In the genomic region with DNA sequence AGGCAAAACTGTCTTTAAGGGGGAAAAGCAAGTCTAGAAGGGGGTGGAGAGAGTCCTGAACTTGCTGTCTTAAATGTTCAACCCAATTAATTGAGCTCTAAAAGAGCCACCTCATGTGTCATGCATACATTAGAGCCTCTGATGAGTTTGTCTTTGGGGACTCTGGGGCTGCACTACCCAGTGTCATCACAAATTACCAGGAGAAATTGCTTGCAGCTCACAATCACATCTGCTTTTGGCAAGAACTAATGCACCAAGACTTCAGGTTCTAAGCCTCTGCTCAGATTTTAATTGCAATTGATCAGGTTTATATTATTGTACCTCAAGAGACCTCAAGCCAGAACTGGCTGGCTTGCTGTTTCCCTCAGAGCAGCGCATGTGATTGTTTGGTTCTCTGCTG, we compare ENCODE assay signal across 10 mouse cellular contexts. TPM values are rescaled to one million over a fixed set of nuclear protein-coding genes. Genes with fewer than 3 reads are reported as not detected.
DNase-seq lines count a peak whose midpoint lies in the region; ATAC-seq lines count a peak whose summit lies in the region.
"Had no signal": no experiment of that assay in that cellular context is flagged by ENCODE, and none has a peak within 500 bp of the region (broad histone marks: within the 10 kb centered on the region; RNA-seq: fewer than 3 reads in every experiment).

No protein-coding gene starts in this region.

- H3K4me1 ChIP-seq in heart, embryonic 12.5 days (replicated peaks) = peaks cover 5% of the 10 kb centered on the region; the same call in 1 of the 2 replicates
- H3K4me1 ChIP-seq in midbrain, embryonic 13.5 days (replicated peaks) = peaks cover 13% of the 10 kb centered on the region
- H3K4me1 ChIP-seq in midbrain, embryonic 15.5 days = peaks cover 7% of the 10 kb centered on the region
- H3K4me1 ChIP-seq in hindbrain, embryonic 15.5 days (replicated peaks) = peaks cover 17% of the 10 kb centered on the region
- H3K4me1 ChIP-seq in liver, embryonic 11.5 days (replicated peaks; ENCODE audit: control insufficient read depth, insufficient read depth, low read length) = 0 out of 2 replicates have a peak, but pooled peaks cover 3% of the 10 kb centered on the region

- WGBS in heart, embryonic 12.5 days = 71% methylated on average over 1 of the region's 1 CpGs
- WGBS in midbrain, embryonic 13.5 days = 50% methylated on average over 1 of the region's 1 CpGs
- WGBS in midbrain, embryonic 15.5 days = 55% methylated on average over 1 of the region's 1 CpGs
- 58% methylated on average over 1 of the region's 1 CpGs for WGBS in hindbrain, embryonic 15.5 days
- 74% methylated on average over 1 of the region's 1 CpGs for WGBS in liver, embryonic 11.5 days

- H3K4me3 ChIP-seq in heart, embryonic 12.5 days = peak overlapping the region; percentile 10; the same call in 1 of the 2 replicates
- H3K4me3 ChIP-seq in midbrain, embryonic 13.5 days (replicated peaks) = no peak overlapping the region
- no peak overlapping the region for H3K4me3 ChIP-seq in midbrain, embryonic 15.5 days
- no peak overlapping the region for H3K4me3 ChIP-seq in hindbrain, embryonic 15.5 days
- H3K4me3 ChIP-seq in liver, embryonic 11.5 days (ENCODE audit: low read depth, low read length) = no peak overlapping the region

- H3K9me3 ChIP-seq in heart, embryonic 12.5 days (replicated peaks) = no peaks in the 10 kb centered on the region
- H3K9me3 ChIP-seq in midbrain, embryonic 13.5 days = no peaks in the 10 kb centered on the region
- H3K9me3 ChIP-seq in midbrain, embryonic 15.5 days = no peaks in the 10 kb centered on the region
- no peaks in the 10 kb centered on the region for H3K9me3 ChIP-seq in hindbrain, embryonic 15.5 days
- no peaks in the 10 kb centered on the region for H3K9me3 ChIP-seq in liver, embryonic 11.5 days (ENCODE audit: control insufficient read depth, low read length)

- ATAC-seq in heart, embryonic 12.5 days (ENCODE audit: insufficient number of reproducible peaks, low FRiP score) = no peak
- no peak for ATAC-seq in midbrain, embryonic 13.5 days
- no peak for ATAC-seq in midbrain, embryonic 15.5 days (replicated peaks)
- no peak for ATAC-seq in hindbrain, embryonic 15.5 days (ENCODE audit: low FRiP score, low read depth)
- no peak for ATAC-seq in liver, embryonic 11.5 days (replicated peaks; ENCODE audit: low FRiP score)

- no peak overlapping the region for H3K27ac ChIP-seq in heart, embryonic 12.5 days (ENCODE audit: poor library complexity, severe bottlenecking)
- H3K27ac ChIP-seq in midbrain, embryonic 13.5 days = no peak overlapping the region
- H3K27ac ChIP-seq in midbrain, embryonic 15.5 days = no peak overlapping the region
- no peak overlapping the region for H3K27ac ChIP-seq in hindbrain, embryonic 15.5 days (replicated peaks)
- no peak overlapping the region for H3K27ac ChIP-seq in liver, embryonic 11.5 days (ENCODE audit: low read depth, low read length)
- H3K27ac ChIP-seq: liver, embryonic 14.5 days had no signal

- no peak overlapping the region for H3K9ac ChIP-seq in heart, embryonic 12.5 days
- H3K9ac ChIP-seq in midbrain, embryonic 13.5 days (replicated peaks) = no peak overlapping the region
- no peak overlapping the region for H3K9ac ChIP-seq in midbrain, embryonic 15.5 days
- H3K9ac ChIP-seq in hindbrain, embryonic 15.5 days = no peak overlapping the region
- no peak overlapping the region for H3K9ac ChIP-seq in liver, embryonic 11.5 days (ENCODE audit: low read depth, low read length)
- H3K9ac ChIP-seq: liver, embryonic 14.5 days had no signal

- intact Hi-C loops in heart, postnatal 25 days (cut with DNase I) = no loop called here

- no peak for DNase-seq in heart, postnatal 25 days (ENCODE audit: low spot score)
- DNase-seq in T-cell, adult 2 months (ENCODE audit: low spot score) = no peak
- DNase-seq in liver, embryonic 11.5 days (ENCODE audit: low spot score) = no peak
- DNase-seq: adrenal gland, postnatal 25 days; thymus, postnatal 4 days had no signal

- no peaks in the 10 kb centered on the region for H3K36me3 ChIP-seq in heart, embryonic 12.5 days
- no peaks in the 10 kb centered on the region for H3K36me3 ChIP-seq in midbrain, embryonic 13.5 days
- H3K36me3 ChIP-seq in midbrain, embryonic 15.5 days (replicated peaks) = no peaks in the 10 kb centered on the region
- H3K36me3 ChIP-seq in hindbrain, embryonic 15.5 days = no peaks in the 10 kb centered on the region
- H3K36me3 ChIP-seq in liver, embryonic 11.5 days (ENCODE audit: control insufficient read depth, insufficient read depth, low read length) = no peaks in the 10 kb centered on the region

- H3K4me2 ChIP-seq in heart, embryonic 12.5 days = peak overlapping the region; percentile 27
- peak overlapping the region; percentile 19; the same call in 1 of the 2 replicates for H3K4me2 ChIP-seq in midbrain, embryonic 13.5 days (replicated peaks)
- H3K4me2 ChIP-seq in midbrain, embryonic 15.5 days = no peak overlapping the region
- H3K4me2 ChIP-seq in hindbrain, embryonic 15.5 days = peak overlapping the region; percentile 11
- H3K4me2 ChIP-seq in liver, embryonic 11.5 days = no peak overlapping the region

- H3K27me3 ChIP-seq in heart, embryonic 12.5 days (replicated peaks) = no peaks in the 10 kb centered on the region
- H3K27me3 ChIP-seq in midbrain, embryonic 13.5 days = no peaks in the 10 kb centered on the region
- H3K27me3 ChIP-seq in midbrain, embryonic 15.5 days (replicated peaks) = no peaks in the 10 kb centered on the region
- 0 out of 2 replicates have a peak, but pooled peaks cover 3% of the 10 kb centered on the region for H3K27me3 ChIP-seq in hindbrain, embryonic 15.5 days
- no peaks in the 10 kb centered on the region for H3K27me3 ChIP-seq in liver, embryonic 11.5 days (replicated peaks; ENCODE audit: control insufficient read depth, insufficient read depth, low read length)

RNA-seq across cellular contexts. Expression of gene Etv1, which starts 4.1 kb away (rescaled TPM):
- 29.2 and 32.4 TPM in 2 replicates for polyA plus RNA-seq in heart, embryonic 12.5 days (2016; fragmentation: Nextera tagmentation; extraction: Ambion mirVana)
- 10 to 100 TPM in 1 of 2 experiments, 1 to 10 TPM in 1; 9.6 to 10.6 TPM for total RNA-seq in heart, postnatal 25 days (2021)
- polyA plus RNA-seq in midbrain, embryonic 13.5 days (2015; fragmentation: Nextera tagmentation; extraction: Ambion mirVana) = 17.0 and 19.4 TPM in 2 replicates
- polyA plus RNA-seq in midbrain, embryonic 15.5 days (2015; fragmentation: Nextera tagmentation; extraction: Ambion mirVana) = 21.2 and 22.6 TPM in 2 replicates
- 23.6 and 32.5 TPM in 2 replicates for polyA plus RNA-seq in hindbrain, embryonic 15.5 days (2015; fragmentation: Nextera tagmentation; extraction: Ambion mirVana)
- 4.9 and 5.2 TPM in 2 replicates for polyA plus RNA-seq in liver, embryonic 11.5 days (2014; fragmentation: Nextera tagmentation; extraction: Ambion mirVana)

Comparison
In these comparisons a context has a peak if more than half of its experiments do, and no peak if none do; other contexts are left out.
1. H3K4me2 ChIP-seq: peak in heart, embryonic 12.5 days (single experiment), midbrain, embryonic 13.5 days (single experiment) and hindbrain, embryonic 15.5 days (single experiment); none in midbrain, embryonic 15.5 days (single experiment) and liver, embryonic 11.5 days (single experiment).